Mouse (Mus musculus) heart, postnatal 10 days (tissue): Measurements from ENCODE around the gene Nlgn3. TPM values are rescaled to one million over a fixed set of nuclear protein-coding genes. Genes with fewer than 3 reads are reported as not detected.

Experiments
- DNase-seq, 2 experiments: peaks; one replicate each; pipeline ENCODE4 v3.0.0; 2021
- intact Hi-C: fragments of 180-260 bp; cut with DNase I; formaldehyde crosslinking; loops from one replicate; pipeline ENCODE4 v1.15.1; 2025
- total RNA-seq, 2 experiments: library from RNA; stranded (reverse); gene quantifications; 2 replicates each; pipeline ENCODE4 v1.2.3; 2021

Nlgn3 gene
- total RNA-seq, result under 1 TPM; 0.77 to 0.86 TPM

- DNase-seq, result no peak
- intact Hi-C loops, result no loop called here
Observed at GRCm38 (mm10) chrX:101299055-101299454, at the start of gene Nlgn3. Nlgn3 (plus strand) TSS chrX:101299168.

- DNase-seq, result peak; percentile 88 to 91
- intact Hi-C loops, result loop anchor here (2.0 to 10.0 kb wide), 2 partner anchors 19 to 119 kb away; no protein-coding TSS in a partner anchor
Observed at GRCm38 (mm10) chrX:101253952-101254729, 44.8 kb upstream of the Nlgn3 start, which contains the start of gene Foxo4. Foxo4 (plus strand) TSS chrX:101254528.

GRCm38 (mm10) chrX:101254740-101255139 is 44.2 kb upstream of the Nlgn3 start:
- no peak for DNase-seq
- intact Hi-C loops, result loop anchor here (2.0 to 10.0 kb wide), 2 partner anchors 18 to 120 kb away; no protein-coding TSS in a partner anchor

- intact Hi-C loops, result loop anchor here (10.0 kb wide), 1 partner anchor 122 kb away; no protein-coding TSS in a partner anchor
- DNase-seq, result no peak
Observed at GRCm38 (mm10) chrX:101256603-101257002, 42.4 kb upstream of the Nlgn3 start.

- DNase-seq, result no peak
- intact Hi-C loops, result no loop called here
Observed at GRCm38 (mm10) chrX:101260441-101261325, 38.3 kb upstream of the Nlgn3 start.

GRCm38 (mm10) chrX:101263892-101264291 is 35.1 kb upstream of the Nlgn3 start, which contains the start of gene Gm614:
Gm614 (minus strand) TSS chrX:101263992.
- intact Hi-C loops, result no loop called here
- DNase-seq, result no peak

- no peak for DNase-seq
- intact Hi-C loops, result no loop called here
Observed at GRCm38 (mm10) chrX:101266631-101267030, 32.3 kb upstream of the Nlgn3 start.

- intact Hi-C loops, result no loop called here
Observed at GRCm38 (mm10) chrX:101268025-101268754, 30.8 kb upstream of the Nlgn3 start, which contains the start of gene Il2rg. Il2rg (minus strand) TSS chrX:101268255.

GRCm38 (mm10) chrX:101268755-101269124 is 30.2 kb upstream of the Nlgn3 start, which contains the start of gene Gm20489:
Gm20489 (minus strand) TSS chrX:101269023.
- intact Hi-C loops, result no loop called here
- DNase-seq, result no peak

More at GRCm38 (mm10) chrX:101268025-101268754, 30.8 kb upstream of the Nlgn3 start, which contains the start of gene Il2rg:
- no peak for DNase-seq

GRCm38 (mm10) chrX:101273410-101273809 is 25.6 kb upstream of the Nlgn3 start:
- intact Hi-C loops, result loop anchor here (2.0 to 10.0 kb wide), 2 partner anchors 19 to 151 kb away; partner anchors contain the start of genes Foxo4, Nono and Zmym3
- DNase-seq, result no peak

GRCm38 (mm10) chrX:101273875-101274738 is 24.9 kb upstream of the Nlgn3 start, which contains the start of gene Med12:
Med12 (plus strand) TSS chrX:101274030.
- peak; percentile 92 to 94 for DNase-seq
- intact Hi-C loops, result loop anchor here (2.0 to 10.0 kb wide), 2 partner anchors 19 to 151 kb away; partner anchors contain the start of genes Foxo4, Nono and Zmym3

GRCm38 (mm10) chrX:101282813-101283212 is 16.2 kb upstream of the Nlgn3 start:
- intact Hi-C loops, result no loop called here
- DNase-seq, result no peak

- intact Hi-C loops, result loop anchor here (1.0 kb wide), 1 partner anchor 153 kb away; no protein-coding TSS in a partner anchor
Observed at GRCm38 (mm10) chrX:101285534-101285933, 13.4 kb upstream of the Nlgn3 start.

GRCm38 (mm10) chrX:101285953-101286670 is 12.9 kb upstream of the Nlgn3 start:
- no peak for DNase-seq

More at GRCm38 (mm10) chrX:101285534-101285933, 13.4 kb upstream of the Nlgn3 start:
- peak; percentile 34 to 62 for DNase-seq

GRCm38 (mm10) chrX:101287543-101287942 is 11.4 kb upstream of the Nlgn3 start:
- no peak for DNase-seq
- intact Hi-C loops, result no loop called here

More at GRCm38 (mm10) chrX:101285953-101286670, 12.9 kb upstream of the Nlgn3 start:
- intact Hi-C loops, result loop anchor here (1.0 kb wide), 1 partner anchor 154 kb away; no protein-coding TSS in a partner anchor

- DNase-seq, result no peak
- intact Hi-C loops, result no loop called here
Observed at GRCm38 (mm10) chrX:101288432-101288831, 10.5 kb upstream of the Nlgn3 start.

- intact Hi-C loops, result no loop called here
- no peak for DNase-seq
Observed at GRCm38 (mm10) chrX:101289037-101289436, 9.9 kb upstream of the Nlgn3 start.

- intact Hi-C loops, result no loop called here
- DNase-seq, result no peak
Observed at GRCm38 (mm10) chrX:101290111-101290510, 8.9 kb upstream of the Nlgn3 start.
